Mouse (Mus musculus) intestine, embryonic 15.5 days (tissue): ENCODE measurements around the gene Slc9a3r1. TPM values are rescaled to one million over a fixed set of nuclear protein-coding genes. Genes with fewer than 3 reads are reported as not detected.

Experiments used
- ATAC-seq: fragments of 200-750 bp; cut with Nextera tagmentation; 2 replicates; pipeline ENCODE4 v1.8.0; 2017; ENCODE audit warnings: moderate TSS enrichment, moderate library complexity
- H3K27ac ChIP-seq: fragments of 300-500 bp; sonication (generic); 2 replicates; pipeline ENCODE4 v1.5.1; 2015; ENCODE audit warnings: mild to moderate bottlenecking, inconsistent platforms
- H3K27me3 ChIP-seq: fragments of 300-500 bp; sonication (generic); replicated peaks from 2 replicates; pipeline ENCODE4 v1.6.1; 2015; ENCODE audit warnings: inconsistent platforms
- H3K36me3 ChIP-seq: fragments of 300-500 bp; sonication (generic); 2 replicates; pipeline ENCODE4 v1.6.1; 2015; ENCODE audit warnings: inconsistent platforms
- H3K4me1 ChIP-seq: fragments of 300-500 bp; sonication (generic); replicated peaks from 2 replicates; pipeline ENCODE4 v1.6.1; 2015; ENCODE audit warnings: inconsistent platforms
- H3K4me2 ChIP-seq: fragments of 300-500 bp; sonication (generic); replicated peaks from 2 replicates; pipeline ENCODE4 v1.6.1; 2015; ENCODE audit warnings: mild to moderate bottlenecking, inconsistent platforms
- H3K4me3 ChIP-seq: fragments of 300-500 bp; sonication (generic); replicated peaks from 2 replicates; pipeline ENCODE4 v1.5.1; 2015; ENCODE audit warnings: inconsistent platforms
- H3K9ac ChIP-seq: fragments of 300-500 bp; sonication (generic); 2 replicates; pipeline ENCODE4 v1.6.1; 2015; ENCODE audit warnings: inconsistent platforms
- H3K9me3 ChIP-seq: fragments of 300-500 bp; sonication (generic); 2 replicates; pipeline ENCODE4 v1.6.1; 2016; ENCODE audit warnings: inconsistent platforms
- WGBS: fragments of 180-500 bp; shearing (Covaris S2); methylation state at CpG from one replicate; pipeline ENCODE4 v1.1.7; 2015; 5-methylcytosine and 5-hydroxymethylcytosine counted together
- polyA plus RNA-seq: library from polyadenylated mRNA; unstranded; fragments of >200 nt; fragmentation: Nextera tagmentation; extraction: Ambion mirVana; gene quantifications from 2 replicates; pipeline ENCODE4 v1.2.1, GENCODE M21; 2015

Gene Slc9a3r1
- polyA plus RNA-seq, 1 experiment from 2014 or later, result 252 TPM

- Histone ChIP-seq H3K9me3 (no peaks in the 10 kb centered on the region), H3K4me3 (no peak overlapping the region), H3K4me1 (peaks cover 56% of the 10 kb centered on the region), H3K36me3 (no peaks in the 10 kb centered on the region), H3K4me2 (no peak overlapping the region), H3K27ac (no peak overlapping the region), H3K27me3 (no peaks in the 10 kb centered on the region), H3K9ac (no peak overlapping the region)
- ATAC-seq, result no peak
- WGBS, result 73% methylated on average over 6 of the region's 6 CpGs
Measured at GRCm38 (mm10) chr11:115179881-115180280, 16.7 kb downstream of the Slc9a3r1 start.

- Histone ChIP-seq H3K4me3 (no peak overlapping the region), H3K4me1 (peaks cover 40% of the 10 kb centered on the region), H3K36me3 (no peaks in the 10 kb centered on the region), H3K27ac (peak overlapping the region; percentile 54; the same call in 1 of the 2 replicates), H3K9me3 (no peaks in the 10 kb centered on the region), H3K27me3 (no peaks in the 10 kb centered on the region), H3K4me2 (no peak overlapping the region), H3K9ac (no peak overlapping the region)
- ATAC-seq, result 0 out of 2 replicates have a peak, but pooled peaks have one; percentile 3
- 17% methylated on average over 12 of the region's 12 CpGs for WGBS
Measured at GRCm38 (mm10) chr11:115181913-115182638, 18.9 kb downstream of the Slc9a3r1 start.

GRCm38 (mm10) chr11:115184973-115185372 lies 21.8 kb downstream of the Slc9a3r1 start:
- Histone ChIP-seq H3K36me3 (peaks cover under 1% of the 10 kb centered on the region; the same call in 1 of the 2 replicates), H3K4me1 (peaks cover 21% of the 10 kb centered on the region), H3K9ac (no peak overlapping the region), H3K27me3 (no peaks in the 10 kb centered on the region), H3K27ac (no peak overlapping the region), H3K4me3 (no peak overlapping the region), H3K4me2 (no peak overlapping the region), H3K9me3 (no peaks in the 10 kb centered on the region)
- WGBS, result 35% methylated on average over 4 of the region's 4 CpGs
- no peak for ATAC-seq

- peak; percentile 94 for ATAC-seq
- Histone ChIP-seq H3K9ac (peak within 1 kb of the TSS; percentile 75), H3K27me3 (no peaks in the 10 kb centered on the region), H3K4me3 (peak within 1 kb of the TSS; percentile 66), H3K4me2 (peak within 1 kb of the TSS; percentile 95), H3K27ac (peak within 1 kb of the TSS; percentile 81), H3K36me3 (peaks cover 2% of the 10 kb centered on the region; the same call in 1 of the 2 replicates), H3K4me1 (peaks cover 16% of the 10 kb centered on the region), H3K9me3 (no peaks in the 10 kb centered on the region)
- WGBS, result under 1% methylated on average over 39 of the region's 39 CpGs
Measured at GRCm38 (mm10) chr11:115187224-115187639, 24.1 kb downstream of the Slc9a3r1 start, which contains the start of gene Tmem104. Gene Tmem104, plus strand, starts transcription at chr11:115187487.

- H3K4me3 ChIP-seq, result peak within 1 kb of the TSS; percentile 66
- peaks cover 17% of the 10 kb centered on the region for H3K4me1 ChIP-seq
- peak within 1 kb of the TSS; percentile 75 for H3K9ac ChIP-seq
- no peaks in the 10 kb centered on the region for H3K9me3 ChIP-seq
- ATAC-seq, result peak; percentile 23
- WGBS, result 5% methylated on average over 12 of the region's 12 CpGs
- H3K4me2 ChIP-seq, result peak within 1 kb of the TSS; percentile 95
- no peaks in the 10 kb centered on the region for H3K27me3 ChIP-seq
- peak within 1 kb of the TSS; percentile 81 for H3K27ac ChIP-seq
- H3K36me3 ChIP-seq, result peaks cover 2% of the 10 kb centered on the region; the same call in 1 of the 2 replicates
Measured at GRCm38 (mm10) chr11:115187693-115188092, 24.6 kb downstream of the Slc9a3r1 start, which contains the start of gene Nat9. Gene Nat9, minus strand, starts transcription at chr11:115187859.

- Histone ChIP-seq H3K4me3 (no peak overlapping the region), H3K9me3 (no peaks in the 10 kb centered on the region), H3K27ac (no peak overlapping the region), H3K4me2 (no peak overlapping the region), H3K9ac (no peak overlapping the region), H3K27me3 (no peaks in the 10 kb centered on the region), H3K4me1 (peaks cover 17% of the 10 kb centered on the region), H3K36me3 (peaks cover 2% of the 10 kb centered on the region; the same call in 1 of the 2 replicates)
- WGBS, result 86% methylated on average over 13 of the region's 13 CpGs
- no peak for ATAC-seq
Measured at GRCm38 (mm10) chr11:115188539-115189231, 25.5 kb downstream of the Slc9a3r1 start.

- 90% methylated on average over 6 of the region's 6 CpGs for WGBS
- ATAC-seq, result no peak
- Histone ChIP-seq H3K27ac (no peak overlapping the region), H3K36me3 (peaks cover 2% of the 10 kb centered on the region; the same call in 1 of the 2 replicates), H3K9ac (no peak overlapping the region), H3K4me3 (no peak overlapping the region), H3K4me1 (peaks cover 17% of the 10 kb centered on the region), H3K27me3 (no peaks in the 10 kb centered on the region), H3K4me2 (no peak overlapping the region), H3K9me3 (no peaks in the 10 kb centered on the region)
Measured at GRCm38 (mm10) chr11:115189304-115189703, 26.2 kb downstream of the Slc9a3r1 start.

- no peak overlapping the region for H3K4me3 ChIP-seq
- H3K9ac ChIP-seq, result no peak overlapping the region
- ATAC-seq, result no peak
- no peaks in the 10 kb centered on the region for H3K9me3 ChIP-seq
- H3K36me3 ChIP-seq, result peaks cover 2% of the 10 kb centered on the region; the same call in 1 of the 2 replicates
- 43% methylated on average over 9 of the region's 9 CpGs for WGBS
- H3K4me1 ChIP-seq, result peaks cover 12% of the 10 kb centered on the region
- H3K4me2 ChIP-seq, result no peak overlapping the region
- no peak overlapping the region for H3K27ac ChIP-seq
- no peaks in the 10 kb centered on the region for H3K27me3 ChIP-seq
Measured at GRCm38 (mm10) chr11:115192180-115192579, 29.0 kb downstream of the Slc9a3r1 start.

GRCm38 (mm10) chr11:115194693-115195092 lies 31.6 kb downstream of the Slc9a3r1 start:
- Histone ChIP-seq H3K4me1 (peaks cover 4% of the 10 kb centered on the region; the same call in 1 of the 2 replicates), H3K9me3 (no peaks in the 10 kb centered on the region), H3K36me3 (peaks cover 2% of the 10 kb centered on the region; the same call in 1 of the 2 replicates), H3K4me3 (no peak overlapping the region), H3K27ac (no peak overlapping the region), H3K4me2 (no peak overlapping the region), H3K27me3 (no peaks in the 10 kb centered on the region), H3K9ac (no peak overlapping the region; the same call in 1 of the 2 replicates)
- no peak for ATAC-seq
- WGBS, result 74% methylated on average over 6 of the region's 6 CpGs

- WGBS, result 71% methylated on average over 5 of the region's 5 CpGs
- H3K27me3 ChIP-seq, result no peaks in the 10 kb centered on the region
- no peaks in the 10 kb centered on the region for H3K36me3 ChIP-seq
- ATAC-seq, result no peak
- no peak overlapping the region for H3K4me2 ChIP-seq
- H3K9ac ChIP-seq, result no peak overlapping the region
- H3K9me3 ChIP-seq, result no peaks in the 10 kb centered on the region
- H3K4me3 ChIP-seq, result no peak overlapping the region
- H3K4me1 ChIP-seq, result peaks cover 4% of the 10 kb centered on the region; the same call in 1 of the 2 replicates
- H3K27ac ChIP-seq, result no peak overlapping the region
Measured at GRCm38 (mm10) chr11:115195933-115196332, 32.8 kb downstream of the Slc9a3r1 start.

- ATAC-seq, result no peak
- Histone ChIP-seq H3K9ac (no peak overlapping the region), H3K4me2 (no peak overlapping the region), H3K9me3 (no peaks in the 10 kb centered on the region), H3K4me1 (no peaks in the 10 kb centered on the region), H3K27ac (no peak overlapping the region), H3K4me3 (no peak overlapping the region), H3K27me3 (no peaks in the 10 kb centered on the region), H3K36me3 (no peaks in the 10 kb centered on the region)
- 74% methylated on average over 8 of the region's 8 CpGs for WGBS
Measured at GRCm38 (mm10) chr11:115197558-115197957, 34.4 kb downstream of the Slc9a3r1 start.

- no peak for ATAC-seq
- Histone ChIP-seq H3K4me2 (no peak overlapping the region), H3K9me3 (no peaks in the 10 kb centered on the region), H3K4me3 (no peak overlapping the region), H3K36me3 (no peaks in the 10 kb centered on the region), H3K27me3 (no peaks in the 10 kb centered on the region), H3K27ac (no peak overlapping the region), H3K9ac (peak overlapping the region; percentile 10; the same call in 1 of the 2 replicates), H3K4me1 (no peaks in the 10 kb centered on the region)
- WGBS, result 49% methylated on average over 12 of the region's 12 CpGs
Measured at GRCm38 (mm10) chr11:115198932-115199384, 35.8 kb downstream of the Slc9a3r1 start.
